Mouse (Mus musculus) limb, embryonic 14.5 days (tissue): ENCODE measurements at regions not wholly inside any gene's neighbourhood (a gene's known extent, or its start where the extent isn't known, plus 50 kb on each side); places are given as distances from the start of the nearest gene placed in this dataset.

Experiments
- ATAC-seq: fragments of 200-750 bp; cut with Nextera tagmentation; 2 replicates; pipeline ENCODE4 v1.8.0; 2017; ENCODE audit warnings: low read depth, moderate number of reproducible peaks, moderate TSS enrichment; ENCODE audit not compliant: low FRiP score
- DNase-seq: peaks from one replicate; pipeline ENCODE4 v3.0.0-alpha.2; 2015; ENCODE audit warnings: low spot score
- H3K27ac ChIP-seq: fragments of 300-500 bp; sonication (generic); replicated peaks from 2 replicates; pipeline ENCODE4 v1.5.1; 2014; ENCODE audit warnings: low read depth, mild to moderate bottlenecking, low read length, moderate library complexity, mixed read lengths
- H3K27me3 ChIP-seq: fragments of 300-500 bp; sonication (generic); 2 replicates; pipeline ENCODE4 v1.6.1; 2014; ENCODE audit warnings: low read length, mixed read lengths; ENCODE audit not compliant: control insufficient read depth, insufficient read depth
- H3K36me3 ChIP-seq: fragments of 300-500 bp; sonication (generic); 2 replicates; pipeline ENCODE4 v1.6.1; 2014; ENCODE audit warnings: mild to moderate bottlenecking, low read length, moderate library complexity, mixed read lengths; ENCODE audit not compliant: control insufficient read depth, insufficient read depth
- H3K4me1 ChIP-seq: fragments of 300-500 bp; sonication (generic); 2 replicates; pipeline ENCODE4 v1.6.1; 2014; ENCODE audit warnings: antibody characterized with exemption, low read length, mixed read lengths; ENCODE audit not compliant: control insufficient read depth, insufficient read depth
- H3K4me2 ChIP-seq: fragments of 300-500 bp; sonication (generic); replicated peaks from 2 replicates; pipeline ENCODE4 v1.6.1; 2014; ENCODE audit warnings: low read depth, mild to moderate bottlenecking, low read length, moderate library complexity; ENCODE audit not compliant: severe bottlenecking
- H3K4me3 ChIP-seq: fragments of 300-500 bp; sonication (generic); replicated peaks from 2 replicates; pipeline ENCODE4 v1.5.1; 2014; ENCODE audit warnings: low read length
- H3K9ac ChIP-seq: fragments of 300-500 bp; sonication (generic); 2 replicates; pipeline ENCODE4 v1.6.1; 2014; ENCODE audit warnings: mild to moderate bottlenecking, low read depth, low read length, moderate library complexity; ENCODE audit not compliant: severe bottlenecking
- H3K9me3 ChIP-seq: fragments of 300-500 bp; sonication (generic); 2 replicates; pipeline ENCODE4 v1.6.1; 2016; ENCODE audit warnings: low read length; ENCODE audit not compliant: control insufficient read depth
- POLR2A ChIP-seq: fragments of 200-500 bp; IDR thresholded peaks from 2 replicates; pipeline ENCODE4 v1.8.0; 2012; ENCODE audit warnings: inconsistent platforms, mild to moderate bottlenecking, moderate library complexity, borderline replicate concordance; ENCODE audit not compliant: insufficient read depth, insufficient read length; ENCODE audit errors: extremely low read depth
- WGBS: fragments of 180-500 bp; shearing (Covaris S2); extraction: QIAGEN DNeasy Blood & Tissue Kit; methylation state at CpG from one replicate; pipeline ENCODE4 v1.1.7; 2014; 5-methylcytosine and 5-hydroxymethylcytosine counted together

DNA sequence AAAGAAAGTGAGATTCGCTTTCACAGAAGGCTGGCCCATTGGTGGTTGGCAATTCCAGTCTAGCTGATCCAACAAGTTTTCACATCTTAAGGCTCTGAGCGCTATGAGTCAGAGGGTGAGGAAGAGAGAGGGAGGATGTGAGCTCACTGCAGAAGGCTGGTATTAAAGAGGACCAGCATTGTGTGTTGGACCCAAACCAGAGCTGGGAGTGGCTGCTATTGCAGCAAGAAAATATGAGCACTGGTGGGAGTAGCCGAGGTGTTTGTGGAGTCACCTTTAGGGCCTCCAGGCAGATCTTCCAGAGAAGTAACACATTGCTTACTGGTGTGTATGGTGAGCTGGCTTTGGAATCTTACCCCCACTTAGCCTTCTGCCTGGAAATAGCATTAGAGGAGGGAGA lies 133.6 kb downstream of the Dusp6 start:
- 77% methylated on average over 3 of the region's 3 CpGs for WGBS
- no peaks in the 10 kb centered on the region for H3K27me3 ChIP-seq
- no peak for TF ChIP-seq POLR2A
- DNase-seq (peak; percentile 40), ATAC-seq (peak; percentile 26; the same call in 1 of the 2 replicates)
- no peak overlapping the region for H3K27ac ChIP-seq
- no peak overlapping the region for H3K4me2 ChIP-seq
- no peak overlapping the region for H3K9ac ChIP-seq
- no peaks in the 10 kb centered on the region for H3K36me3 ChIP-seq
- H3K4me3 ChIP-seq: no peak overlapping the region
- H3K9me3 ChIP-seq: no peaks in the 10 kb centered on the region
- 0 out of 2 replicates have a peak, but pooled peaks cover 3% of the 10 kb centered on the region for H3K4me1 ChIP-seq

DNA sequence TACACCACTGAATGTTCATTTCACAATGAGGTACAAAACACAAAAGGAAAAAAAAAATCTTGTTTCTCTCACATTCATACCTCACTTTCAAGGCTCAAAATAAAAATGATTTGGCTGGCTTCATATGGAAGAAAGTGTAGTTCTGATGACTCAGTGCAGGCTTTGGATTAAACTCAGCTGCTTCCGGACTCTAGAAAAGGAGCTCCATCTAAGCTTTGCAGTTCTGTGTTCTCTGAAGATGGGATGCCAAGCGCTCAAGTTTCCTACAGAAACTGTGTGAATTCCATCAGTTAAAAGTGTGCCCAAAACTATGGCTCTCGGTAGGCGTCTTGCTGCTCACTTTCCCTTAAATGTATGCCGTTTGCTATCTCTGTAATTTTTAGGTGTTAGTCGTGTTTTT lies 137.0 kb downstream of the Dusp6 start:
- no peak for TF ChIP-seq POLR2A
- 93% methylated on average over 6 of the region's 6 CpGs for WGBS

DNA sequence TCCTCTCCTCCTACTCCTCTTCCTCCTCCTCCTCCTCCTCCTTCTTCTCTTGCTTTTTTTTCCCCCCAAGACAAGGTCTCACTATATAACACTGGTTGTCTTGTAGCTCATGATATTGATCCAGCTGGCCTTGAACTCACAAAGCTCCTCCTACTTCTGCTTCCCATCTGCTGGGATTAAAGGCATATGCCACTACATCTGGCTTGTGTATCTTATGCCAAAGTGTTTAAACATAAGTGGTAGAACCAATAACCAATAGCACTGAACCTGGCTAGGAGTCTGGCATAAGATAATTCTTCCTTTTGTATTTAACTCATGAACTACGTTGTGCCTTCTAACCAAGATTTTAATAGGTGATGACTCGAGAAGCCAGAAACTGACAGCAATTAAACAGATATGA lies 143.7 kb downstream of the Dusp6 start:
- H3K4me2 ChIP-seq: no peak overlapping the region
- H3K27me3 ChIP-seq: no peaks in the 10 kb centered on the region
- 82% methylated on average over 2 of the region's 2 CpGs for WGBS
- no peaks in the 10 kb centered on the region for H3K9me3 ChIP-seq
- no peaks in the 10 kb centered on the region for H3K4me1 ChIP-seq
- ATAC-seq: no peak
- H3K9ac ChIP-seq: no peak overlapping the region
- no peak for DNase-seq
- H3K36me3 ChIP-seq: no peaks in the 10 kb centered on the region
- no peak for TF ChIP-seq POLR2A
- no peak overlapping the region for H3K4me3 ChIP-seq
- H3K27ac ChIP-seq: no peak overlapping the region

More for the DNA sequence above, 137.0 kb downstream of the Dusp6 start:
- Histone ChIP-seq H3K36me3 (no peaks in the 10 kb centered on the region), H3K4me1 (no peaks in the 10 kb centered on the region), H3K4me2 (no peak overlapping the region), H3K9me3 (no peaks in the 10 kb centered on the region), H3K27ac (no peak overlapping the region), H3K4me3 (no peak overlapping the region), H3K27me3 (no peaks in the 10 kb centered on the region), H3K9ac (no peak overlapping the region)
- DNase-seq: no peak
- no peak for ATAC-seq

DNA sequence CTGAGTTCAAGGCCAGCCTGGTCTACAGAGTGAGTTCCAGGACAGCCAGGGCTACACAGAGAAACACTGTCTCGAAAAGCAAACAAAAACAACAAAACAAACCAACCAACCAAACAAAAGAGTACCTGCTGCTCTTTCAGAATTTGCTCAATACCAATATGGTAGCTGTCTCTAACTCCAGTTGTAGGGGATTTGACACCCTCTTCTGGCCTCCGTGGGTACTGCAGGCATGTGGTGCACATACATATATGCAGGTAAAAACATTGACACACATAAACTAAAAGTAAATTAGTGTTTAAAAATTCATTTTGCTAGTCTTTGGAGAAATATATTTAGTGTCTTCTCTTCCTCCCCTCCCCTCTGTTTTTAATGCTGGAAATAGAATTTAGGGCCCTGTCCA lies 145.8 kb downstream of the Dusp6 start:
- Histone ChIP-seq H3K9me3 (no peaks in the 10 kb centered on the region), H3K4me2 (no peak overlapping the region), H3K4me1 (no peaks in the 10 kb centered on the region), H3K27me3 (no peaks in the 10 kb centered on the region), H3K4me3 (no peak overlapping the region), H3K9ac (no peak overlapping the region), H3K36me3 (no peaks in the 10 kb centered on the region), H3K27ac (no peak overlapping the region)
- 94% methylated on average over 2 of the region's 2 CpGs for WGBS
- no peak for ATAC-seq
- TF ChIP-seq POLR2A: no peak
- no peak for DNase-seq

DNA sequence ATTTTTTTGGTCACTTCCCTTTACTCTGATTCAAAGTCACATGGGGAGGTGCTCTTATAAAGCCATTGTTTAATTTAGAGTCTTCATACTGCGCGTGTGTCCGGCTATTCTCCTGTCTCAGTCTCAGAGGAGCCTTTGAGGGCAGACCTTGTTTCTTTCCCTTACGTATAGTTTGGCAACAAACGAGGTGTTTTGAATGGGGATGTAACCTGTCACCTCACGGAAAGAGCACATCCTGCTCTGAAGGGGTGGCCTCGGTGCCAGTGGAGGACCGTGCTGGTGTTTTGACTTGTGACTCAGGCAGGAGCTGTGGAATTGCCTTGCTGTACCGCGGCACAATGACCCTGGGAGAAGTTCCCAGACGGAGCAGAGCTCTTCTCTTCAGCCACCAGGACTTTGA lies 146.7 kb downstream of the Dusp6 start:
- Histone ChIP-seq H3K27me3 (no peaks in the 10 kb centered on the region), H3K27ac (no peak overlapping the region), H3K4me1 (no peaks in the 10 kb centered on the region), H3K9ac (no peak overlapping the region), H3K4me2 (no peak overlapping the region), H3K4me3 (no peak overlapping the region), H3K9me3 (no peaks in the 10 kb centered on the region), H3K36me3 (no peaks in the 10 kb centered on the region)
- no peak for TF ChIP-seq POLR2A
- no peak for DNase-seq
- no peak for ATAC-seq
- 63% methylated on average over 11 of the region's 11 CpGs for WGBS

DNA sequence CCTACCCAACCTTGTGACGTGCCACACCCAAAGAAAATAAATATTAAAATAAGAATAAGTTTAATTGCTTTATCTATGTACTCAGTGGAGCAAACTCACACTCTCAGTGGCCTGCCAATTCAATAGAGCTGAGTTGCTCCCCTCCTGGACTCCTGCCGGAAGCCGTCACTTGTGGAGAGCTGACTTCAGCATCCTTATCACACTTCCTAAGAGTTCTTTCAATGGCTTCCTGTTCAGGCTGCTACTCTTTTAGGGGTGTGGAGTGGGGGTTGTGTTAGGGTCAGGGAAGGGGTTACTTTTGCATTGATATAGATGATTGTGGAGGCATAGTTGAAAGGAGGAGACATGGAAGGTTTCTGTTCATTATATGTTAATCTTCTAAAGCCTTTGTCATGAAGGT lies 147.7 kb downstream of the Dusp6 start:
- DNase-seq: no peak
- WGBS: 90% methylated on average over 3 of the region's 3 CpGs
- no peak overlapping the region for H3K4me2 ChIP-seq
- H3K27me3 ChIP-seq: no peaks in the 10 kb centered on the region
- no peaks in the 10 kb centered on the region for H3K4me1 ChIP-seq
- H3K36me3 ChIP-seq: no peaks in the 10 kb centered on the region
- H3K27ac ChIP-seq: no peak overlapping the region
- TF ChIP-seq POLR2A: no peak
- ATAC-seq: no peak
- H3K4me3 ChIP-seq: no peak overlapping the region
- H3K9me3 ChIP-seq: no peaks in the 10 kb centered on the region
- H3K9ac ChIP-seq: no peak overlapping the region
